Mouse (Mus musculus) G1E (cell line): Measurements from ENCODE around the gene Smoc1. TPM values are rescaled to one million over a fixed set of nuclear protein-coding genes. Genes with fewer than 3 reads are reported as not detected.

ENCODE experiments used
- ATAC-seq: 2 replicates; pipeline ENCODE4 v1.8.0; 2016; ENCODE audit warnings: mild to moderate bottlenecking; ENCODE audit not compliant: insufficient number of reproducible peaks, poor library complexity, low FRiP score, severe bottlenecking; ENCODE audit errors: extremely low read depth
- DNase-seq: peaks from one replicate; pipeline ENCODE4 v3.0.0; 2012; ENCODE audit warnings: low spot score
- H3K27me3 ChIP-seq: 2 replicates; pipeline ENCODE4 v1.6.1; 2012; ENCODE audit warnings: mild to moderate bottlenecking, low read length, inconsistent platforms; ENCODE audit not compliant: insufficient read depth
- H3K36me3 ChIP-seq: replicated peaks from 2 replicates; pipeline ENCODE3; 2012; ENCODE audit warnings: mild to moderate bottlenecking, inconsistent platforms
- H3K4me1 ChIP-seq: 2 replicates; pipeline ENCODE4 v1.6.1; 2012; ENCODE audit warnings: low read depth, low read length, inconsistent platforms, mixed read lengths; ENCODE audit not compliant: insufficient read depth
- H3K4me3 ChIP-seq: 2 replicates; pipeline ENCODE4 v1.5.1; 2012; ENCODE audit warnings: low read depth, mild to moderate bottlenecking, inconsistent platforms, low read length, moderate library complexity, mixed read lengths
- H3K9me3 ChIP-seq: replicated peaks from 2 replicates; pipeline ENCODE4 v1.6.1; 2012; ENCODE audit warnings: inconsistent platforms
- CTCF ChIP-seq: IDR thresholded peaks from 2 replicates; pipeline ENCODE4 v1.5.1; 2012; ENCODE audit warnings: low read depth, low read length, inconsistent platforms, mixed read lengths
- GATA1 ChIP-seq: IDR thresholded peaks from 2 replicates; pipeline ENCODE4 v1.6.1; 2012; ENCODE audit warnings: borderline replicate concordance, low read length, inconsistent platforms, mixed read lengths
- GATA2 ChIP-seq: IDR thresholded peaks from 2 replicates; pipeline ENCODE4 v1.6.1; 2012; ENCODE audit warnings: low read depth, low read length, inconsistent platforms, borderline replicate concordance
- POLR2AphosphoS5 ChIP-seq: IDR thresholded peaks from 2 replicates; pipeline ENCODE4 v1.6.1; 2012; ENCODE audit warnings: low read depth, low read length, inconsistent platforms; ENCODE audit not compliant: insufficient replicate concordance
- TAL1 ChIP-seq: conservative IDR thresholded peaks from 2 replicates; pipeline ENCODE4 v1.6.1; 2012; ENCODE audit warnings: low read depth, low read length, inconsistent platforms, mixed read lengths
- polyA plus RNA-seq: library from polyadenylated mRNA; stranded (reverse); fragments of >175 nt; gene quantifications from 2 replicates; pipeline ENCODE4 v1.2.3, GENCODE M21; 2012
- total RNA-seq, 2 experiments: library from RNA; stranded (forward) in 1 of 2; stranded (reverse) in 1 of 2; fragments of 200-1000 nt in 1 of 2; fragments of >200 nt in 1 of 2; fragmentation: Nextera tagmentation in 1 of 2; gene quantifications; 2 replicates each; pipeline ENCODE4 v1.2.3; 2014 to 2017

The Smoc1 gene
- total and polyA plus RNA-seq, 3 experiments, result 10.6 to 36.3 (median 28.1) TPM

DNA sequence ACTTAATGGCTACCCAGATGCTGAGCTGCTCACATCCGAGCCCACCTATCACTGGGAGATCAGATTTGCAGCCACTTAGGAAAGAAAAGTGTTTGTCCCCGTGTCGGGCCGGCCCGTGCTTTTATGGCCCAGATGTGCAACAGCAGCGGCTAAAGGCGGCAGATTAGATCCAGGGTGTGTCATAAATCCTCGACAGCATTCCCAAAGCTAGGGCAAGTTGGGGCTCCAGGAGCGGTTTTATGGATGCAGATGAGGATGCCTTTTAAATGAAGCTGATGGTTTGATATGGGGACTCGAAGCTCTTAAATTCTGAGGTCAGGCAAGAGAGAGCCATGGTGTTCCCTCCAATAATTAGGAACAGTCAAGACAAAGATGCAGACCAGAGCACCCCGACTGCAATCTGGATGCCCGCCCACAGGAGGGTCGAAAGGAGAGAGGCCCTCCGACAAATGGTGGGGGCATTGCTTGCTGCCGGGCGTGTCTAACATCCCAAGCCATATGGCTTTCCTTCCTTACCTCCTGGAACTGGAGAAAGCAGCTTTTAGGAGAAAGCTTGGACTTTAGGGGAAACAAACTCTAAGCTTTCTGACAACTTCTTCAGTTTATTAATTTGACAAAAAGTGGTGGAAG is 1.8 kb downstream of the Smoc1 start:
- Histone ChIP-seq H3K36me3 (peaks cover 91% of the 10 kb centered on the region), H3K27me3 (no peaks in the 10 kb centered on the region), H3K9me3 (no peaks in the 10 kb centered on the region), H3K4me1 (peaks cover 32% of the 10 kb centered on the region), H3K4me3 (no peak overlapping the region)
- ATAC-seq (no peak), DNase-seq (no peak)
- TF ChIP-seq GATA2 (no peak), CTCF (no peak), TAL1 (no peak), POLR2AphosphoS5 (no peak), GATA1 (no peak)

DNA sequence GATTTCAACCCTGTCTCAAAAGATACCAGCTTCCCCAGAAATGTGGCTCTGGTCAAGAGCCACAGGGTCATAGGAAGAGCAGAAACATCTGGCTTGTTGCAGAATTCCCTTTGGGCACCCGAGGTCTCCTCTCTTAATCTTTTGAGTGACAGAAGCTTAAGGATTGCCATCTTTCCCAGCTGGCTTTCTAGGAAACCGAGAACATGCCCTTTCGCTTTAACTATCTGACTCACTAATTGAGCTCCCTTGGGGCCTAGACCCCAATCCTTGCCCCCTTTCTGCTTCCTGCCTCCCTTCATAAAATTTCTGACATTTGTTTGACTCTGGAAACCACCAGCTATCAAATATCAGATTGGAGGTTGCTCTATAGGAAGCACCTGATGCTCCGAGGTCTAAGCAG is 3.1 kb downstream of the Smoc1 start:
- peaks cover 93% of the 10 kb centered on the region for H3K36me3 ChIP-seq
- TF ChIP-seq CTCF (no peak), TAL1 (no peak), GATA1 (no peak), GATA2 (no peak), POLR2AphosphoS5 (no peak)
- H3K27me3 ChIP-seq, result no peaks in the 10 kb centered on the region
- no peaks in the 10 kb centered on the region for H3K9me3 ChIP-seq
- ATAC-seq, result no peak
- peaks cover 34% of the 10 kb centered on the region for H3K4me1 ChIP-seq
- no peak overlapping the region for H3K4me3 ChIP-seq
- no peak for DNase-seq

DNA sequence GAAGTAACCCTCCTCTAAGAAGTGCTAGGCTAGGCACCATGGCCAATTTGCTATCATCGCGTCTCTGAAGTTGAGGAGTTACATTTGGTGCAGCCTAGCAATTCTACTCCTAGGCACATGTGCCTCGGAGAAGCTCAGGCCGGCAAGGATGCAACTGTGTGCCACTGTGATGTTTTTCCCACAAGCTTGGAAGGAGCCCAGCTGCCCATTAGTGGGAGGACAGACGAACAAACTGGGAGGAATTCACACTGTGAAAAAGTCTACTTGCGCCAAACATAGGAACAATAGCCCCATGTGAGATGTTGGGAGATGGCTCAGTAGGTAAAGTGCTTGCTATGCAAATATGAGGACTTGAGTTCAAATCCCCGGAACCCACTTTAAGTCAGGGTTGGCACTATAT is 5.0 kb downstream of the Smoc1 start:
- H3K9me3 ChIP-seq, result no peaks in the 10 kb centered on the region
- DNase-seq, result no peak
- H3K36me3 ChIP-seq, result peaks cover 93% of the 10 kb centered on the region
- TF ChIP-seq GATA2 (no peak), POLR2AphosphoS5 (no peak)
- ATAC-seq, result no peak
- H3K4me1 ChIP-seq, result peaks cover 32% of the 10 kb centered on the region
- no peaks in the 10 kb centered on the region for H3K27me3 ChIP-seq
- H3K4me3 ChIP-seq, result no peak overlapping the region

DNA sequence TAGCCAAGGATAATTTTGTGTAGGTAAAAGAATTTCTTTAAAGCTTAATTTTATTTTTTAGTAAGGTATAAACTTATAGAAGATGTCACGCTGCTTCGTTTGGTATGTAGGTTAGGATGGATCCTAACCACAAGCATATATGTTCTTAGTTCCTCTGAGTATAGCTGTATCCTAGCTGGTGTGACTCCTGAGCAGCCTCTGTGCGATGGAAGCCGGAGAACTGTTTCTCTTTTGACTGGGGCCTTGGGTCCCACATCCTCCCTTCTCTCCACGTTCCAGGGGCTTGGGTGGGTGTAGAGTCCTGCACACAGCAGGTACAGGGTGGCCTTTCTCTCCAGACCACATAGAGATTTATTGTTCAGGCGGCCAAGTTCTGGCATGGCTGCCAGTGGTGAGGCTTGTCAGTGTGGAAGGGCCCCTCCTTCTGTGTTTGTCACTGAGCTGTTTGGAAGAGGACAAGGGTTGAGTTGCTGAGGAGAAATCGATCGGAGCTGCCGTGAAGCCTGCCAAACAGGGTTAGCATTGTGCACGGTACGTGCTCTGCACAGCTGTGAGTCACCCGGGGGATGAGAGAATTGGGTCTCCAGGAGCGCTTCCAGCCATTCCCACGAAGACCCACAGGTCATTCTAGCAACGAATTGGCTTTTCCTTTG is 6.9 kb downstream of the Smoc1 start:
- Histone ChIP-seq H3K9me3 (no peaks in the 10 kb centered on the region), H3K27me3 (no peaks in the 10 kb centered on the region), H3K4me1 (peaks cover 25% of the 10 kb centered on the region), H3K4me3 (no peak overlapping the region), H3K36me3 (peaks cover 87% of the 10 kb centered on the region)
- DNase-seq (no peak), ATAC-seq (no peak)
- no peak for TF ChIP-seq TAL1
- no peak for TF ChIP-seq GATA1
- no peak for TF ChIP-seq GATA2
- no peak for TF ChIP-seq CTCF
- no peak for TF ChIP-seq POLR2AphosphoS5

DNA sequence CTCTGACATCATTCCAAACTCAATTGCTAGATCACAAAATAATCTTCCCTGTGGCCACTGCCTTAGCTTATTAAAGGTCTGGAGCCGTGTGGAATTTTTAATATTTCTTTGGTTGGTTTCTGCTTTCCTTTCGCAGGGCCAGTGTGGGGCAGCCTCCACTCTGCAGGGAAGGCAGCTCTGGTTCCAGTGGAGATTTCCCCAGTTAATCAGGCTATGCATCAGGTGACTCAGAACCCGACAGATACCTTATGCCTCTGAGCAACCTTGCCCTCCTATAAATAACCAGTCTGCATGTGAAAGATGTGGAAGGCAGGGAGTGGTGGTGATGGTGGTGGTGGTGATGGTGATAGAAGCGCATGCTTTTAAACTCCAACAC is 7.4 kb downstream of the Smoc1 start:
- no peak overlapping the region for H3K4me3 ChIP-seq
- peaks cover 88% of the 10 kb centered on the region for H3K36me3 ChIP-seq
- H3K9me3 ChIP-seq, result no peaks in the 10 kb centered on the region
- no peaks in the 10 kb centered on the region for H3K27me3 ChIP-seq
- peaks cover 25% of the 10 kb centered on the region for H3K4me1 ChIP-seq
- ATAC-seq (no peak), DNase-seq (no peak)
- TF ChIP-seq POLR2AphosphoS5 (no peak), CTCF (no peak), GATA2 (no peak), TAL1 (no peak), GATA1 (no peak)

DNA sequence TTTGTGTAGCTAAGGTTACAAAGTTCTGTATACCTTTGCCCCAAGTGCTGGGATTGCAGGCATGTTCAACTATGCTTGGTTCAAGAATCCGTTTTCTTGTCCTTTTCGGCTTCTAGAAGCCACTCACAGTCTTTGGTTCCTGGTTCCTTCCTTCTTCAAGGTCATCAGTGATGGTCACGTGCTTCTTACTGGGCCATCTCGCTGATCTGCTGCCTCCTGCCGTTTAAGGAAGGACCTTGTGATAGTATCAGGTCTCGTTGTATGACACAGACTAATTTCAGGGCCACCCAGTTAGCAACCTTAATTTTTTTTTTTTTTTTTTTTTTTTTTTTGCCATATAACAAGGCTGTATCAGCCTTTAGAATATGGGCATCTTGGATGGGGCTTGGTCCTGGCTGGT is 9.2 kb downstream of the Smoc1 start:
- no peak for DNase-seq
- Histone ChIP-seq H3K4me3 (no peak overlapping the region), H3K36me3 (peaks cover 87% of the 10 kb centered on the region), H3K4me1 (peaks cover 27% of the 10 kb centered on the region), H3K9me3 (no peaks in the 10 kb centered on the region), H3K27me3 (no peaks in the 10 kb centered on the region)
- peak; percentile 68 for ATAC-seq
- no peak for TF ChIP-seq POLR2AphosphoS5
- TF ChIP-seq GATA1, result no peak
- TF ChIP-seq TAL1, result no peak
- TF ChIP-seq GATA2, result no peak
- no peak for TF ChIP-seq CTCF
